Mouse (Mus musculus) cerebellum, postnatal 25 days (tissue): Measurements from ENCODE around the gene Sart3.
"Not testable (repeated sequence)": the region's sequence is repeated elsewhere in the genome, so short reads cannot be mapped to it uniquely, and the experiment has no call there.

Experiments
- DNase-seq, 2 experiments: peaks; one replicate each; pipeline ENCODE4 v3.0.0; 2021; ENCODE audit warnings: mixed read lengths in 2 of 2

Sart3 gene

DNA sequence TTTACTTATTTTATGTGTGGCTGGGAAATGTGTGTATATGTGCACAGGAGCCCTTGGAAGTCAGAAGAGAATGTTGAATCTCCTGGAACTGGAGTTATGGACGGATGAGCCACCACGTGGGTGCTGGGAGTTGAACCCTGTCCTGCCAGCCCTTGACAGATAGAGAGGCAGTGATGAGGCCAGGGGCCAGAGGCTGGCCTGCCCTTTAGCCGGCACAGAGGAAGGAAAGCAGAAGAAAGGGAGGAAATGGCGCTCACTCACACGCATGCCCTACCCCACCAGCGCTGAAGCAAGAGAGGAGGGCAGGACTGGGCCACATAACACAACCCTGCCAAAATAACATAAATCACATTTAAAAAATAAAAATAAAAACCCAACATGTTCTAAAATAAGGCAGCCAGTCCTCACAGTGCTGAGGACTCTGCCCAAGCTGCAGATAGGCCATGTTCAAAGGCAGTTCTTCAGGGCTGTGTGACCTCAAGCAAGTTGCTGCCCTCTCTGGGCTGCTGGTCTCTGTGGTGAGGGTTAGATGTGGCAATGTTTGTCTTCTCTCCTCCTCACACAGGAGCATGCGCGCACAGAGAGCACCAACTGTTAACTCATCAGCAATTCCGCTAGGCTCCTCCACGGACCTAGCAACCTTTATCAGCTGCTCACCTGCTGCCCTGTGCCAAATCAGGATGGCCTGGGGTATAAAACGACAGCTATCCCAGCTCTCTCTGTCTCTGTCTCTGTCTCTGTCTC lies 18.3 kb upstream of the Sart3 start:
- no peak for DNase-seq

DNA sequence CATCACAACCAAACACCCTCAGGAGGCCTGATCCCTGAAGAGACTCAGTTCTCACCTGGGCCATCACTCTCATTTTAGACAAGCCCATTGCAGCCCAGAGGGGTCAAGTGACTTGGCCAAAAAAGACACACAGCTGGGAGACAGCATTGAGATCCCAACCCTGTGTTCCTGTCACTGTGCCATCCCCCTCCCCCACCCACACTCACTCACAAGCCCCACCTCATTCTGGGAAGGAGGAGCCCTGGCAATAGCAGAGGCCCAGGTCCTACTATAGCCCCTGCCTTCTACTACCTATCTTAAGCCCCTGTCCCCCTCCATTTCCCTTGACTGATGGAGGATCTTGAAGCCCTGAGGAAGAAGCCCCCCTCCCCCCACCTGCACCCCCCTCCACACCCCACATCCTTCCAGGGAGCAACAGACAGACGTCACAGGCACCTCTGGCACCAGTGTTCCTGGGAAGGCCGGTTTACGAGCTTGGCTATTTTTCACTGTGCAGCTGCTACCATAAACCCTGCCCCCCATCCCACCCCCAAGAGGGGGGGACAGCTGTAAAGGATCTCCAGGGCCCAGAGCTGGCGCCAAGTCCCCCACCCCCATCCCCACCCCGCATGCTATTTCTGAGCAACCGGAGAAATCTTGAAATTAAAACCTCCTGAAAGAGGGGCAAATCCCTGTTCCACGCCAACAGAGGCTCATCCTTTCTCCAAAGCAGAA lies 16.9 kb upstream of the Sart3 start:
- no peak for DNase-seq

DNA sequence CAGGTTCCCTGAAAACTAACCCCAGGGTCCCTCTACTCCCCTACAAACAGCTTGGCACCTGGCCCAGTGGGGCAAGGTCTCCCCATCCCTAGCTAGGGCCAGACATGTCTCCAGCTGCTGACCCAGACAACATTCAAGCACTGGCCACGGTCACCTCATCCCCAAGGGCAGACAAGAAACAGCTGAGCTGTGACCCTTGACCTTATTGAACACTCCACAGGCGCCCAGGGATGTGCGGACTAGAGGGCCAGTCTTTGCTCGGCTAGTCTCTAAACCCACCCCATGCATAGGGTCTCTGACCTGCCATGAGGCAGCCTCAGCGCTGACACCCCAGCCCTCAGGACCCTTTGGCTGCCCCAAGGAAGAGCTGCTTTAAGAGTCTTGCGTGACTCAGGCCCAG lies 16.3 kb upstream of the Sart3 start:
- no peak for DNase-seq

DNA sequence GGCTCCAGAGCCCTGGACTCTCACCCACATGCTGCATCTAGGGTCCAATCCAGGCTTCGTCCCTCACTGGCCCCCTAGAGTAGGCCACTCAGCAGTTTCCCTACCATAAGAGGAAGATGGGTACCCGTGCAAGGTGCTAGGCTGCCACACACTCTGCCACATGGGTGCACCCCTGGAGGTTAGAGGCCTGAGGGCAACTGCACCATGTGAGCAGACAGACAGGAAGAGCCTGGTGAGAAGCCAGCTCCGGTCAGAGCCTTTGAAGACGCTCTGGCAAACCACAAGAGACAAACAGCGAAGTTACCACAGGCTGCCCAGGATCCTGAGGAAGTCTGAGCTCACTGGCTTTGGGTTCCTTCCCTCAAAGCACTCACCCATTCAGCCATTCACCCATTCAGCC lies 14.7 kb upstream of the Sart3 start:
- no peak for DNase-seq

DNA sequence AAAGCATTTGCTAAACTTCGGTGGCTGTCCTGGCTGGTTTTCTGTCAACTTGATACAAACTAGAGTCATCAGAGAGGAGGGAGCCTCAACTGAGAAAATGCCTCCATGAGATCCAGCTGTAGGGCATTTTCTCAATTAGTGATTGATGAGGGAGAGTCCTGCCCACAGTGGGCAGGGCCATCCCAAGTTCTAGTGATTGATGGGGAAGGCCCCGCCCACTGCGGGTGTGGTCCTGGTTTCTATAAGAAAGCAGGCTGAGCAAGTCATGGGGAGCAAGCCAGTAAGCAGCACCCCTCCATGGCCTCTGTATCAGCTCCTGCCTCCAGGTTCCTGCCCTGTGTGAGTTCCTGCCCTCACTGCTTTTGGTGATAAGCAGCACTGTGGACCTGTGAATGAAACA lies 11.8 kb upstream of the Sart3 start:
- DNase-seq, result not testable (repeated sequence)

DNA sequence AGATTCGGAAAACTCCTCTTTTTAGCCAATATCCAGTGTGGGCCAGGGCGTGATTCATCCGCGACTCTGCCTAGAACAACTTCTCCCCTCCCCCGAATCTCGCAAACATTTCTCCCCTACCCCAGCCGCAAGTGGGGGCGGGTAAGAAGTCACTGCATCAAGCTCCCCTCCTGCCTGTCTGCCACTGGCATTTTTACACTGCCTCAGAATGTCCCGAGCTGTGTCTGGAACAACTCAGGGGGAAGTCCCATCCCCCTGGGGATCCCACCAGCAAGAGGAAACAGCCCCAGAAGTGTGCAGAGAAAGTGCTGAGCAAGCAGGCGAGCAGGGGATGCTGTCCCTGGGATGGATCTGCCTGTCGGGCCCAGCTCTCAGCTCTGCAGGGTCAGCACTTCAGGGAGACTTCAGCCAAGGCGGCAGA lies 11.3 kb upstream of the Sart3 start:
- DNase-seq, result no peak

DNA sequence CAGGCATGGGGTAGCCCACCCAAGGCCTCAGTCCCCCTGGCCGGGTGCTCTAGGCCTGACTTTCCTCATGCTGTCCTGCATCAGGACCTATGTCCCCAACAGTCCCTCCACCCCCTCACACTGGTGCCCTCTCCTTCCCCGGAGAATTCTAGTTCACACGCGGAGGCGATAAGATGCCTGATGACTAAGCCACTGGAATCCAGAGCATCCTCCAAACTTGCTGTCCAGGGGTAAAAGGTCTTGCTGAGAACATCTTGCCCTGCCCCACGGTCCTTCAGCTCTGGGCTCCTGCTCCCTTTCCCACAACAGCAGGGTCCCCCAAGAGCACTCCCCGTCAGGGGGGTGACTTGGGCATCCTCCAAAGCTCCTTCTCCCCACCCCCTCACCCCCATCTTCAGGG lies 10.3 kb upstream of the Sart3 start:
- DNase-seq, result no peak

DNA sequence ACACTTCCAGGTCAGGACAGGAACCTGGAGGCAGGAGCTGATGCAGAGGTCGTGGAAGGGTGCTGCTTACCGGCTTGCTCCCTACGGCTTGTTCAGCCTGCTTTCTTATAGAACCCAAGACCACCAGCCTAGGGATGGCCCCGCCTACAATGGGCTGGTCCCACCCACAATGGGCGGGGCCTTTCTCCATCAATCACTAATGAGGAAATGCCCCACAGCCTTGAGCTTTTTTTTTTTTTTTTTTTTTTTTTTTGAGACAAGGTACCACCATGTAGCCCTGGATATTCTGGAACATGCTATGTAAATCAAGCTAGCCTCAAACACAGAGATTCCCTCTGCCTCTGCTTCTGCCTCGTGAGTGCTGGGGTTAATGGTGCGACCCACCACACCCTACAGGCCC lies 9.6 kb upstream of the Sart3 start:
- DNase-seq, result no peak

DNA sequence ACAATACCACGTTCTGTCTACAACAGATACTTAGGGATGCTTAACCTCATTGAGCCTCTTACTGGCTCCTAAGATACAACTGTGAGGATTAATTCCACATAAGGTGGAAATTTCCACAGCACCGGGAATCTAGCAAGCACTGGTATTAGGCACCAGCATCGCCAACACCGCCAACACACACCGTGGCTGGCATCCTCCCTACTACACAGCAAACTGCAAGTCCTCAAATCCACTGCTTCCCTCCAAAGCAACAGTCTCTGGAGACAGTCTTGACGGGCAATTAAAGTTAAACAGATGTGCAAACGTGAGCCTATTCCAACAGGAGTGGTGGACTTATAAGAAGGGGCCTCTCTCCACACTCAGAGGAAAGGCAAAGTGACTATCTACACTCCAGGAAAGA lies 8.9 kb upstream of the Sart3 start:
- DNase-seq, result no peak

DNA sequence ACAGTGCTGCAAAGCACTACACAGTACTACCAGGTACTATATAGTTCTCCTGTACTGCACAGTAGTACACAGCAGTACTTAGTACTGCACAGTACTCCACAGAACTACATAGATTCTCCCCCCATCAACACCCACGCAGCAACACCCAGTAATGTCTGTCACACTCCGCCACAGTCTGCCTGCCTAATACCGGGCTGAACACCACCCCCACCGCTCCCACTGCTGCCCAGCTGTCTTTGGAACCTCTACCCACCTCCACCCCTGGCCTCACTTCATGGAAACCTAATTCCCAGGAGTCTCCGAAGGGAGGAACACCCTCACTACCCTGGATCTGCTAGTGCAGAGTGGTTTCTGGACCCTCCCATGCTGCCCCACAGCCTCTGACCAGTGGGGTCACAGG lies 8.5 kb upstream of the Sart3 start:
- no peak for DNase-seq

DNA sequence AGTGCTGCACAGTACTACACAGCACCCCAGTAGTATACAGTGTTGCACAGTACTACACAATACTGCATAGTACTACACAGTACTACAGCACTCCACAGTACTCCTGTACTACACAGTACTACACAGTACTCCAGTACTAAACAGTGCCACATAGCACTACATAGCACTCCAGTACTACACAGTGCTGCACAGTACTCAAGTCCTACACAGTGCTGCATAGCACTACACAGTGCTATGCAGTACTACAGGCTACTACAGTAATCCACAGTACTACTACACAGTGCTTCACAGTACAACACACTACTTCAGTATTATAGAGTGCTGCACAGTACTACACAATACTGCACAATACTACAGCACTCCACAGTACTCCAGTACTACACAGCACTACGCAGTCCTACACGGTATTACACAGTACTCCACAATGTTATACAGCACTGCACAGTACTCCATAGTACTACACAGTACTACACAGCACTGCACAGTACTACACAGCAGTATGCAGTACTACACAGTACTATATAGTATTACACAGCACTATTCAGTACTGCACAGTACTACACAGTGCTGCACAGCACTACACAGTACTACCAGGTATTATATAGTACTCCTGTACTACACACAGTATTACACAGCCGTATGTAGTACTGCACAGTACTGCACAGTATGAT lies 7.9 kb upstream of the Sart3 start:
- DNase-seq, result no peak

DNA sequence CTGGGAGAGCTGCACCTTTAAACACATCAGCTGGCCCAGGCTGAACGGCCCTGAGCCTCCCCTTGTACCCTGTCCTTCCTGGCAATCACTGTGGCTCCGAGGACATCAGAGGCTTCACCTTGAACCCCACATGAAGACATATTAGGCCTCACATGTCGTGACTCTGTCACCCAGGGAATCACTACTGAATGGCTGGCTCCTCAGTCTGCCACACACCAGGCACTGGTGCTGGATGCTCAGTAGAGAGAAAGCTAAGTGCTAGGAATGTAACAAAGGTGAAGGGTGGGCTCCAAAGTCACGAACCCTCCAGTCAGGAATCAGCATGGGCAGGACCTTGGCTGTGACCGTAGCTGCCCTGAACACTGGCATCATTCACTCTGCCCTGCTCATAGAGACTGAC lies 7.3 kb upstream of the Sart3 start:
- no peak for DNase-seq

DNA sequence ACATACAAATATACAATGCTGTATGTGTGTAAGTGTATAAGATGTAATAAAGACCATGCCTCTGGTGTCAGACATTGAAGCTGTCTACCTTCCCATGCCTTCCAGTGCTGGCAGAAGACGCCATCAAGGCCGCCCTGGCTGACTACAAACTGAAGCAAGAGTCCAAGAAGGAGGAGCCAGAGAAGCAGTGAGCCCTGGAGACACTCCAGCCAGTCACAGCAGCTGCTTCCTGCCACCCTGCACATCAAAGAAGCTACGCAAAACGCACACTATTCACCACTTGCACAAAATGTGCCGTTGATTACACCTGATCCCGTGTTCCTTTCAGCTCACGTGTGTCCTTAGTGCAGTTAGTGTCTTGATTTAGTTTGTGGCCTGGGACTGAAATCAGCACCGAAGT lies 5.4 kb upstream of the Sart3 start:
- DNase-seq, result not testable (repeated sequence)

DNA sequence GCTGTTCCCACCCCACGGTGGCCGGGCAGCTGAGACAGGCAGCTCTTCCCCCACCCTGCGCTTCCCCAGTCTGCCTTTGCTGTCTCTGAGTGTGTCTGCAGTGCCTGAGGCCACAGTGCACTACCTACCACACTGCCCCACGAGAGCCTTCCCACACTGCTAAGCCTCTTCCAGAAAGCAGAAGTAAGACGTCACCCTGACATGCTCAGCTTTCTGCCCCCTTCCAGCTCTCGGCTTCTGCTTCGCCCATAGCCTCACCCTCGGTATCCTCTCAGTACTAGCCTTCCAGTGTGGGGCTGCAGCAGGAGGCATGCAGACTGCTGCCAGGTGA lies 4.6 kb upstream of the Sart3 start:
- no peak for DNase-seq

DNA sequence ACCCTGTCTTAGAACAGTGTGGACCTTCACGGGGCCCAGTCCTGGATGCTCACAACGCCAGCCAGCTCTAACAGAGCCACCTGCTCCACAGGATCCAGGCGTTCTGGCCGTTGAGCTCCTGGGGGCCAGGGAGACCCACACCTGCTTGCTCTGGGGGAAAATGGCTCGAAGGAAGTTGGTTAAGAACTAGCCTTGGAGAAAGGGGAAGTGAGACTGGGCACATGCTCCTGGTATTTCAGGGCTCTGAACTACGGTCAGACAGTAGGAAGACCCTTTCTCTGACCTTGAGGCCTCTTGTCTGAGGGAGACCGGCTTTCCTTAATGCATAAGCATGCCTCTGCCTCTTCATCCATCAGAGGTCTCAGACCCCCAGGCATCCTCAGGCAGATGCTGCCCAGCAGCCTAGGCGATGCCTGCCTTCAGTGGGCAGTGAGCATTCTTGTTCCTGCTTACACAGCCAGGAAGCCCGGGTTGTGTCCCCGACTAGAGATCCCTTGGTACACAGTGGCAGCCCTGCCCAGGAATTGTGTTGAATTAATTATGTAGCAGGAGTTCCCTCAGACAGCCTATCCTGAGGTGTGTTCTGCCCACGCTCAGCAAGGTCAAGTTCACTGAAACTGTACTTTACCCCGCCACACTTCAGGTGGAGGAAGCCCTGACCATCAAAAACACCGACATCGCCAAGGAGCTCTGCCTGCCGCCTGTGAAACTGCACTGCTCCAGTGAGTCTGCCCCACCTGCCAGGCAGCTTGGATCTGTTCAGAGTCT lies 4.0 kb upstream of the Sart3 start:
- DNase-seq, result no peak

DNA sequence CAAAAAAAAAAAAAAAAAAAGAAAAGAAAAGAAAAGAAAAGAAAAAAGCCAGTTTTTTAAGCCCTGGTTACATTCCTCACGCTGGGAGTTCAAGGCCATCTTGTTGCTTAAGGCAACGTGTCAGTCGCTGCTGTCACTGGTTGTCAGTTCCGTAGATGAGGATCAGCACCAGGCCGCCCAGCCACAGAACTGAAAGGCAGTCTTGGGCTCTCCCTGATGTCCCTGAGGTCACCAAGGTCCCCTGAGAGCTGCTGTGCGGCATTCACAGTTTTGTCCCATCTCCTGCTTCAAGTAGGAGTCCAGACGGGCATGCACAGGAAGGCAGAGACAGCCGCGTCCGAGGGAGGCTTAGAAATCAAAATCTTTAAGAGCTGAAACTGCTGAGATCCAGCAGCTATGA lies 3.3 kb upstream of the Sart3 start:
- no peak for DNase-seq

DNA sequence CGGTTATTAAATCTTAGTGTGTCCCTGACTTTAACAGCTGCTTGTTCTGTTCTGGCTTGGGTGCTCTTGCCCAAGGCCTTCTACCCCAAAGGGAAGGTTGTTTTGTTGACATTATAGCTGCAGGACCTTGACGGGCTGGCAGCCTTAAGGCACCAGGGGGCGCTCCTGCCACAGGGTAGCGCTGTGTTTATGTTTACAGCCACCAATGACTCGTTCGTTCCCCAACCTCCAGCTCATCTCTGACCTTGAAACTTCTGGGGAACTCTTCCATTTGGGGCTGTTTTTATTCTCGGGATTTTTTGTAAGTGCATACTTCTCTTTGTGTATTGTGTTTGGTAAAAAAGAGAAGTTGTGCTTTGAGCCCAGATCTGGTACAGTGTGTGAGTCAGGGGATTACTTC lies 1.4 kb upstream of the Sart3 start:
- peak; percentile 86 to 90 for DNase-seq

DNA sequence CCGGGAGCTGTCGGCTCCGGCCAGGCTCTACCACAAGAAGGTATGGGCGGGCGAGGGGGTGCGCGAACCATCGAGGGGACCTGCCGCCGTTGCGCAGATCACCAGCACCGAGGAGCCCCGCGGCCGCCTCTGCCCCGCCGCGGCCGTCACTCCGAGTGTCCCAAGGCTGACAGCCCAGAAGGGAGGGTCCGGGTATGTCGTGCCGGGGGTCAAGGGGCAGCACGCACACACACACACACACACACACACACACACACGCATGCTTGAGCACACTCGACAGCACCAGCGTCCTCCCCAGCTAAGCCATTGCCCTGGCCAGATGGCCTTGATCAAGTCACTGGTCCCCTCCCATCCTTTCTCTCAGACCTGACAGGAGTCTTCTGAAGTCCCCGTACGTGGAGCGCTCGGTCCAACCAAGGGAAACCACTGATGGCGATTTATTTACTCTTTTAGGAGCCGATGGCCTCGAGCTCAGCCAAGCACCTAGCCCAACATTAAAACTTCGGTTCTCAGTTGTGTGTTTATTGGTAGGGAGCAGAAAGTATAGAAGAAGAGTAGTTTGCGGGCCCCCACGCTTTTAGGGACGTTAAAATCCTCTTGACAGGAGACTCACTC lies 702 bp upstream of the Sart3 start:
- no peak for DNase-seq

DNA sequence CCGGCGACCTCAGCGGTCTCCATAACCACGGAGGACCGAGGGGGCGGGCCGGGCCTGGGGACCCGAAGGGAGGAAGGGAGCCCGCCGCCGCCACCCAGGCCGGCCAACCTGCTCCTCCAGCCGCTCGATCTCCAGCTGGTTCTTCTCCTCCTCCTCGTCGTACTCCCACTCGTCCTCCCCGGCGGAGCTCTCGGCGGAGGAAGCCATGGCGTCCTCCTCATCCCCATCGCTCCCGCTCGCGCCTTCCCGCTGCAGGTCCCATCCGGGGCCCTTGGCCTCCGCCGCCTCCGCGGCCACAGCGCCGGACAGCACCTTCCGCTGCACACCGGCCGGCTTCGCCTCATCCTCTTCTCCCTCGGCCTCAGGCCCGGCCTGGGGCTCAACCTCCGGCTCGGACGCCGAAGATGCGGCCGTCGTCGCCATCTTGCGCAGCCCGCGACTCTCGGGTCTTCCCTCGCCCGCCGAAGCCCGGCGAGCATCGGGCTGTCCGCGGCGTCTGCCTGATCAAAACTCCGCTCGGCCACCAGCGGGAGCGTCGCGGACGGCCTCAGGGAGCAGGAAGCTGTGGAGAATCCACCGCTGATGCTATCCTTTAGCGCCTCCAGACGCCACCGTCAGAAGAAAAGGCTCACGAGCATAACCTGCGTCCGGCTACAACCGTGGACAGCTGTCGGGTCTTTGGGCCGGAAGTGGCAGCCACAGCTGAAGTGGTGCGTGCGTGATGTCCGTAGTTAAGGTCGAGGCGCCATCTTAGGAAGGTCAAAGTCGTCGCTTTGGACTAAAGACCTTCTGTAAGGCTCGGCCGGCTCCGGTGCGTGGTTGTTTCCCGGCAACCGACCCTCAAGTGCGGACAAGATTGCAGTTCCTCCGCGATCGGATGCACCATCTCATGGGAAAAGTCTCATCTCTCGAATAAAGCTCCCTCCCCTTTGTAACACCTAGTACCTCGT lies 822 bp downstream of the Sart3 start:
- DNase-seq, result peak; percentile 88 to 92

DNA sequence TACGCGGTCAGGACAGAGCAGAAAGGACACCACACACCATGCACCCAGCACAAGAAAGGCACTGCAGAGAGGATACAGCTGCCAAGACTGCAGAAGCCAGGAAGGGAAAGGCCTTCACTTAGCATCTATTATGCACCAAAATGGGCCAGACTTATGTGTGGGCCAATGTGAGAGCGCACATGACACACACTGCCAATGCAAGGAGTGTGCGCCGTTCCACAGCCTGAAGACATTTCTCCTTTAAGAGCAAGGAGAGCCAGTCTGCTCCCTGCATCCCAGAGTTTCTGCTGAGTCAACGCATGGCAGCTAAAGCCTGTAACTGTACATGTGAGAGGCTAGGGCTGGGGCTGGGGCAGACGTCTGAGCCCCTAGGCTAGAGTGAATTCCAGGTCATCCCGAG lies 3.5 kb downstream of the Sart3 start:
- DNase-seq, result no peak

DNA sequence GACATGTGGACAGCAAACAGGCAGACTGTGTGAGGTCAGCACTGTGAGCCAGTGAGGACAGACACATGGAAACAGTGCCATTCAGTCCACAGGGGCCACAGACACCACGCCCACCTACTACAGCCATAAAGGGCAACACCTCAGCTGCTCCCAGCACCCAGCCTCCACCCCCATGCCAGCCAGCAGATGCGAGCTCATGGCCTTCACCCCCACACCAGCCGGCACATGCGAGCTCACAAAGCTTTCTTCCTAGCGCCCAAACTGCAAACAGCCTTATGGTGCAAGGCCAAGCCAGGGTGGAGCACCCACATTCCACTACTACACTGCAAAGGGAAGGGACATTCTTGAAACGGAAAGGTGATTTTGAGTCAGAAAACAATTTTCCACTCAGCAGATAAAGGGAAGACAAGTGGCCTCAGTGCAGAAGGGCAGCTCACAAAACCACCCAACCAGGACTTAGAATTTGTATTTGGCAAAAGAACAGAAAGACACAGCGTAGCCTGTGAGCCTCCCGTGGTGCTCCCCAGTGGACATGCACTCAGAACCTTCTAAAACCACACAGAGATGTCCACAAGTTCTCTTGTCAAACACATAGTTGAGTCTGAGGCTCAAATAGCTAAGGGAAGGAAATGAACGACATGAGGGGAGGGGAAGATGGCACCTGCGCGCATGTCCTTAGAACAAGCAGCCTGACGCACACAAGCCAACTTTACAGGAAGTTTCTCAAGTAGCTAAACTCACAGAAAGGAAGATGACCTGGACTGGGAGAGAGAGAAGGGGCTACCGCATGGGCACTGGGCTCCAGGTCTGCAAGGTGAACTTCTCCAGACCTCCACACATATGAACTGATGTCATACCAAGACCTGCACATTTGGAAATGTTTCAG lies 6.4 kb downstream of the Sart3 start:
- no peak for DNase-seq
